Mouse (Mus musculus) liver, postnatal 0 days (tissue): Measurements from ENCODE around the gene Gm42420.

ENCODE experiments used
- CTCF ChIP-seq: sonication (generic); IDR thresholded peaks from 2 replicates; pipeline ENCODE4 v1.5.1; 2016; ENCODE audit warnings: antibody characterized with exemption, low read depth
- EP300 ChIP-seq: IDR thresholded peaks from 2 replicates; pipeline ENCODE4 v1.6.1; 2016; ENCODE audit warnings: antibody characterized with exemption, low read depth, mild to moderate bottlenecking

- TF ChIP-seq CTCF (no peak), EP300 (no peak)
These were observed 45.8 kb upstream of the Gm42420 start for GRCm38 (mm10) chr6:39539679-39540155.
